Mouse (Mus musculus) forebrain, embryonic 14.5 days (tissue): Measurements from ENCODE around the gene Igsf9b. TPM values are rescaled to one million over a fixed set of nuclear protein-coding genes. Genes with fewer than 3 reads are reported as not detected.

ENCODE experiments used
- ATAC-seq: fragments of 200-750 bp; cut with Nextera tagmentation; 2 replicates; pipeline ENCODE4 v1.8.0; 2017; ENCODE audit warnings: mild to moderate bottlenecking, moderate library complexity
- DNase-seq: peaks from one replicate; pipeline ENCODE4 v3.0.0-alpha.2; 2015; ENCODE audit warnings: low spot score
- H3K27ac ChIP-seq: fragments of 300-500 bp; sonication (generic); 2 replicates; pipeline ENCODE4 v1.5.1; 2014; ENCODE audit warnings: low read depth, mild to moderate bottlenecking, control low read depth, low read length, moderate library complexity
- H3K27me3 ChIP-seq: fragments of 300-500 bp; sonication (generic); replicated peaks from 2 replicates; pipeline ENCODE4 v1.6.1; 2014; ENCODE audit warnings: low read length, control low read depth, mixed read lengths; ENCODE audit not compliant: control insufficient read depth, insufficient read depth
- H3K36me3 ChIP-seq: fragments of 300-500 bp; sonication (generic); 2 replicates; pipeline ENCODE4 v1.6.1; 2014; ENCODE audit warnings: low read length, control low read depth; ENCODE audit not compliant: control insufficient read depth, insufficient read depth
- H3K4me1 ChIP-seq: fragments of 300-500 bp; sonication (generic); 2 replicates; pipeline ENCODE4 v1.6.1; 2014; ENCODE audit warnings: antibody characterized with exemption, low read length, control low read depth; ENCODE audit not compliant: control insufficient read depth, insufficient read depth
- H3K4me2 ChIP-seq: fragments of 300-500 bp; sonication (generic); 2 replicates; pipeline ENCODE4 v1.6.1; 2014; ENCODE audit warnings: mild to moderate bottlenecking, control low read depth, low read length
- H3K4me3 ChIP-seq: fragments of 300-500 bp; sonication (generic); 2 replicates; pipeline ENCODE4 v1.5.1; 2014; ENCODE audit warnings: low read depth, low read length, control low read depth
- H3K9ac ChIP-seq: fragments of 300-500 bp; sonication (generic); 2 replicates; pipeline ENCODE4 v1.6.1; 2014; ENCODE audit warnings: mild to moderate bottlenecking, low read length, control low read depth, moderate library complexity
- H3K9me3 ChIP-seq: fragments of 300-500 bp; sonication (generic); replicated peaks from 2 replicates; pipeline ENCODE4 v1.6.1; 2016; ENCODE audit warnings: low read length, control low read depth, mixed read lengths; ENCODE audit not compliant: control insufficient read depth
- WGBS: fragments of 180-500 bp; shearing (Covaris S2); extraction: QIAGEN DNeasy Blood & Tissue Kit; methylation state at CpG from one replicate; pipeline ENCODE4 v1.1.7; 2014; 5-methylcytosine and 5-hydroxymethylcytosine counted together
- polyA plus RNA-seq: library from polyadenylated mRNA; unstranded; fragments of >200 nt; fragmentation: Nextera tagmentation; extraction: Ambion mirVana; gene quantifications from 2 replicates; pipeline ENCODE4 v1.2.1, GENCODE M21; 2014

Igsf9b gene
- polyA plus RNA-seq, 1 experiment from 2014 or later: 5.1 TPM

DNA sequence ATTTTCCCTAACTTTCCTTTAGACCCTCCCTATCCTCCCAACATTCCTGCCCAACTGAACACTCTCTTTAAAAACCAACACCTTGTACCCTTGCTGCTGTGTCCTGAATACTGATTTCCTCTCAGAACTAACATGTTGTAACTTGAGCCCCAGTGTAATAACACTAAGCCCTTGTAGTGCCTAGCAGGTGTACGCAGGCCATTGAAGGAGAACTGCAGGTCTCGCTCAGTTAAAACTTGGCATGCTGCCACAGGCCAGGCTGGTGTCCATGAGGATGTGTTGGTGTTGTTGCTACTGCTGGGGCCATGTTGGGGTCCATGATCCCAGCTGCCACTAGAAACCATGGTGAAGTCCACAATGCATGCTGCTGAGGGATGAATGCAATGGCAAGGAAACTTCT lies 70.1 kb downstream of the Igsf9b start:
- no peaks in the 10 kb centered on the region for H3K27me3 ChIP-seq
- ATAC-seq (no peak), DNase-seq (no peak)
- H3K9me3 ChIP-seq: no peaks in the 10 kb centered on the region
- H3K4me1 ChIP-seq: no peaks in the 10 kb centered on the region; the same call in 1 of the 2 replicates
- no peak overlapping the region for H3K4me2 ChIP-seq
- no peak overlapping the region for H3K27ac ChIP-seq
- H3K4me3 ChIP-seq: no peak overlapping the region
- no peak overlapping the region for H3K9ac ChIP-seq
- WGBS: 71% methylated on average over 2 of the region's 2 CpGs
- H3K36me3 ChIP-seq: no peaks in the 10 kb centered on the region

- no peaks in the 10 kb centered on the region for H3K36me3 ChIP-seq
- no peaks in the 10 kb centered on the region for H3K27me3 ChIP-seq
- no peak overlapping the region for H3K9ac ChIP-seq
- H3K4me1 ChIP-seq: no peaks in the 10 kb centered on the region
- H3K4me3 ChIP-seq: no peak overlapping the region
- DNase-seq: no peak
- no peak overlapping the region for H3K27ac ChIP-seq
- WGBS: 74% methylated on average over 1 of the region's 1 CpGs
- H3K9me3 ChIP-seq: no peaks in the 10 kb centered on the region
- no peak overlapping the region for H3K4me2 ChIP-seq
- ATAC-seq: no peak
These were observed 76.7 kb downstream of the Igsf9b start for GRCm38 (mm10) chr9:27375746-27376145.

- Histone ChIP-seq H3K9ac (no peak overlapping the region), H3K4me3 (no peak overlapping the region), H3K27me3 (no peaks in the 10 kb centered on the region), H3K4me1 (no peaks in the 10 kb centered on the region), H3K27ac (no peak overlapping the region), H3K4me2 (no peak overlapping the region), H3K36me3 (no peaks in the 10 kb centered on the region), H3K9me3 (no peaks in the 10 kb centered on the region)
- ATAC-seq (no peak), DNase-seq (no peak)
- WGBS: 85% methylated on average over 3 of the region's 3 CpGs
These were observed 87.9 kb downstream of the Igsf9b start for GRCm38 (mm10) chr9:27386951-27387350.

- H3K9me3 ChIP-seq: no peaks in the 10 kb centered on the region
- no peak within 1 kb of the TSS for H3K4me3 ChIP-seq
- H3K9ac ChIP-seq: no peak within 1 kb of the TSS
- no peaks in the 10 kb centered on the region for H3K27me3 ChIP-seq
- H3K27ac ChIP-seq: no peak within 1 kb of the TSS
- ATAC-seq (no peak), DNase-seq (no peak)
- no peak within 1 kb of the TSS for H3K4me2 ChIP-seq
- no peaks in the 10 kb centered on the region for H3K4me1 ChIP-seq
- WGBS: 85% methylated on average over 3 of the region's 3 CpGs
- no peaks in the 10 kb centered on the region for H3K36me3 ChIP-seq
These were observed 97.5 kb downstream of the Igsf9b start, which contains the start of gene Spata19 for GRCm38 (mm10) chr9:27396500-27396899. Spata19 (plus strand) TSS chr9:27396800.

GRCm38 (mm10) chr9:27401169-27401568 lies 102.2 kb downstream of the Igsf9b start:
- 85% methylated on average over 4 of the region's 4 CpGs for WGBS
- H3K4me2 ChIP-seq: no peak overlapping the region

More at GRCm38 (mm10) chr9:27401169-27401568, 102.2 kb downstream of the Igsf9b start:
- H3K4me3 ChIP-seq: no peak overlapping the region
- H3K36me3 ChIP-seq: no peaks in the 10 kb centered on the region
- no peak overlapping the region for H3K27ac ChIP-seq
- H3K9ac ChIP-seq: no peak overlapping the region
- DNase-seq (no peak), ATAC-seq (no peak)
- no peaks in the 10 kb centered on the region for H3K4me1 ChIP-seq
- no peaks in the 10 kb centered on the region for H3K27me3 ChIP-seq
- no peaks in the 10 kb centered on the region for H3K9me3 ChIP-seq

Other genes with a start within 250 kb of the Igsf9b start
- 66.6 and 72.1 TPM in 2 replicates for gene Jam3, start 143.8 kb upstream of the Igsf9b start, polyA plus RNA-seq
- gene Spata19, start 97.6 kb downstream of the Igsf9b start, polyA plus RNA-seq: 0.27 TPM in 1 of 2 replicates, not detected in the other